Mouse (Mus musculus): ENCODE results near the gene Gsk3a. TPM values are rescaled to one million over a fixed set of nuclear protein-coding genes. Genes with fewer than 3 reads are reported as not detected.

The Gsk3a gene
- polyA plus RNA-seq, 1 experiment from 2014 or later, result 23.4 TPM

GRCm38 (mm10) chr7:25203624-25204023 is 34.0 kb downstream of the Gsk3a start:
- Histone ChIP-seq H3K9ac (no peak overlapping the region), H3K4me2 (replicated peaks) (no peak overlapping the region), H3K4me1 (replicated peaks; ENCODE audit: control insufficient read depth, insufficient read depth, low read length) (no peaks in the 10 kb centered on the region), H3K9me3 (ENCODE audit: control insufficient read depth, low read length) (no peaks in the 10 kb centered on the region), H3K27me3 (ENCODE audit: control insufficient read depth, insufficient read depth, low read length) (no peaks in the 10 kb centered on the region), H3K27ac (no peak overlapping the region), H3K4me3 (replicated peaks; ENCODE audit: low read length) (no peak overlapping the region), H3K36me3 (replicated peaks; ENCODE audit: control insufficient read depth, insufficient read depth) (peaks cover 58% of the 10 kb centered on the region)
- WGBS, result 91% methylated on average over 20 of the region's 20 CpGs
- ATAC-seq (ENCODE audit: low FRiP score) (no peak), DNase-seq (ENCODE audit: low spot score) (no peak)

GRCm38 (mm10) chr7:25197384-25198018 is 40.1 kb downstream of the Gsk3a start:
- Histone ChIP-seq H3K4me1 (replicated peaks; ENCODE audit: control insufficient read depth, insufficient read depth, low read length) (no peaks in the 10 kb centered on the region), H3K4me3 (replicated peaks; ENCODE audit: low read length) (no peak overlapping the region), H3K27me3 (ENCODE audit: control insufficient read depth, insufficient read depth, low read length) (no peaks in the 10 kb centered on the region), H3K27ac (no peak overlapping the region), H3K9ac (no peak overlapping the region), H3K4me2 (replicated peaks) (no peak overlapping the region), H3K9me3 (ENCODE audit: control insufficient read depth, low read length) (no peaks in the 10 kb centered on the region), H3K36me3 (replicated peaks; ENCODE audit: control insufficient read depth, insufficient read depth) (peaks cover 12% of the 10 kb centered on the region)
- no peak for DNase-seq (ENCODE audit: low spot score)
- no peak for ATAC-seq (ENCODE audit: low FRiP score)
- WGBS, result 67% methylated on average over 10 of the region's 10 CpGs

GRCm38 (mm10) chr7:25196107-25196506 is 41.5 kb downstream of the Gsk3a start:
- no peak overlapping the region for H3K4me3 ChIP-seq (replicated peaks; ENCODE audit: low read length)
- no peak overlapping the region for H3K9ac ChIP-seq
- no peak for DNase-seq (ENCODE audit: low spot score)
- WGBS, result 87% methylated on average over 9 of the region's 9 CpGs
- no peaks in the 10 kb centered on the region for H3K4me1 ChIP-seq (replicated peaks; ENCODE audit: control insufficient read depth, insufficient read depth, low read length)
- no peak overlapping the region for H3K27ac ChIP-seq
- no peak for ATAC-seq (ENCODE audit: low FRiP score)
- no peak overlapping the region for H3K4me2 ChIP-seq (replicated peaks)
- H3K9me3 ChIP-seq (ENCODE audit: control insufficient read depth, low read length), result no peaks in the 10 kb centered on the region
- H3K36me3 ChIP-seq (replicated peaks; ENCODE audit: control insufficient read depth, insufficient read depth), result no peaks in the 10 kb centered on the region
- H3K27me3 ChIP-seq (ENCODE audit: control insufficient read depth, insufficient read depth, low read length), result no peaks in the 10 kb centered on the region

DNA sequence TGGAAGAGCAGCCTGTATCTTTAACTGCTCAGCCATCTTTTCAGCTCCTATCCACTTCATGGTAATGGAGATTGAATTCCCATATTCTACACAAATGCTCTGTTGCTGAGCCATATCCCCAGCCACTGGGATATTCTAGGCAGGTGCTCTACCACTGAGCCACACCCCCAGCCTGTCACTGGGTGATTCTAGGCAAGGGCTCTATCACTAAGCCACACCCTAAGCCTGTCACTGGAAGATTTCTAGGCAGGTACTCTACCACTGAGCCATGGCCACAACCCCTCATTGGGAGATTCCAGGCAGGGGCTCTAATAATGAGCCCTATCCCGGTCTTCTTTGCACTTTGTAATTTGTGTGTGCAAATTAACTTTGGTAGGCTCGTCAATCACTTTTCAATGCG is 42.5 kb downstream of the Gsk3a start:
- ATAC-seq (ENCODE audit: low FRiP score) (no peak), DNase-seq (ENCODE audit: low spot score) (no peak)
- no peaks in the 10 kb centered on the region for H3K27me3 ChIP-seq (ENCODE audit: control insufficient read depth, insufficient read depth, low read length)
- WGBS, result 74% methylated on average over 3 of the region's 3 CpGs
- no peaks in the 10 kb centered on the region for H3K4me1 ChIP-seq (replicated peaks; ENCODE audit: control insufficient read depth, insufficient read depth, low read length)
- H3K27ac ChIP-seq, result no peak overlapping the region
- H3K9me3 ChIP-seq (ENCODE audit: control insufficient read depth, low read length), result no peaks in the 10 kb centered on the region
- H3K36me3 ChIP-seq (replicated peaks; ENCODE audit: control insufficient read depth, insufficient read depth), result no peaks in the 10 kb centered on the region
- no peak overlapping the region for H3K4me3 ChIP-seq (replicated peaks; ENCODE audit: low read length)
- no peak overlapping the region for H3K4me2 ChIP-seq (replicated peaks)
- H3K9ac ChIP-seq, result no peak overlapping the region

DNA sequence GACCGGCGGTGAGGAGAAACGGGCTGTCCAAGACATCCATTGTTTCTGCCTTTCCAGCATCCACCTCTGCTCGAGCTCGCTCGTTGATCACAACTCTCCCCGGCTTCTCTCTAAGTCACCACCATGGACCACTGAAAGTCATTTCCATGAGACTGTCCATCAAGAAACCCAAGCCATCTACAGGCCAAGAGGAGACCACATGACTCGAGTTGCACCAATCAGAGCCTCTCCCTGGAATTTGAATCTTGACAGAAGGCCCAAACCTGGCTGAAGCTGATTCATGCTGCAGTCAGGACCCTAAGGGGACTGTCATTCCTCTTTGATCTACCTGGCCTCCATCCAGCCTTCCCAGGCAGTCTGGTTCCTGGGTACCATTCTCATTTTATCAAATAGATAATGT is 45.5 kb downstream of the Gsk3a start:
- Histone ChIP-seq H3K4me3 (replicated peaks; ENCODE audit: low read length) (no peak overlapping the region), H3K9ac (no peak overlapping the region), H3K36me3 (replicated peaks; ENCODE audit: control insufficient read depth, insufficient read depth) (no peaks in the 10 kb centered on the region), H3K27me3 (ENCODE audit: control insufficient read depth, insufficient read depth, low read length) (no peaks in the 10 kb centered on the region), H3K4me1 (replicated peaks; ENCODE audit: control insufficient read depth, insufficient read depth, low read length) (no peaks in the 10 kb centered on the region), H3K9me3 (ENCODE audit: control insufficient read depth, low read length) (no peaks in the 10 kb centered on the region), H3K27ac (no peak overlapping the region), H3K4me2 (replicated peaks) (no peak overlapping the region)
- 69% methylated on average over 8 of the region's 8 CpGs for WGBS
- peak; percentile 64; the same call in 1 of the 2 replicates for ATAC-seq (ENCODE audit: low FRiP score)
- DNase-seq (ENCODE audit: low spot score), result peak; percentile 47

- Histone ChIP-seq H3K27ac (no peak overlapping the region), H3K9me3 (ENCODE audit: control insufficient read depth, low read length) (no peaks in the 10 kb centered on the region), H3K27me3 (ENCODE audit: control insufficient read depth, insufficient read depth, low read length) (no peaks in the 10 kb centered on the region), H3K4me1 (replicated peaks; ENCODE audit: control insufficient read depth, insufficient read depth, low read length) (no peaks in the 10 kb centered on the region), H3K36me3 (replicated peaks; ENCODE audit: control insufficient read depth, insufficient read depth) (no peaks in the 10 kb centered on the region), H3K4me3 (replicated peaks; ENCODE audit: low read length) (no peak overlapping the region), H3K4me2 (replicated peaks) (no peak overlapping the region), H3K9ac (no peak overlapping the region)
- 91% methylated on average over 11 of the region's 11 CpGs for WGBS
- DNase-seq (ENCODE audit: low spot score) (no peak), ATAC-seq (ENCODE audit: low FRiP score) (no peak)
These were observed 46.8 kb downstream of the Gsk3a start for GRCm38 (mm10) chr7:25190806-25191205.

DNA sequence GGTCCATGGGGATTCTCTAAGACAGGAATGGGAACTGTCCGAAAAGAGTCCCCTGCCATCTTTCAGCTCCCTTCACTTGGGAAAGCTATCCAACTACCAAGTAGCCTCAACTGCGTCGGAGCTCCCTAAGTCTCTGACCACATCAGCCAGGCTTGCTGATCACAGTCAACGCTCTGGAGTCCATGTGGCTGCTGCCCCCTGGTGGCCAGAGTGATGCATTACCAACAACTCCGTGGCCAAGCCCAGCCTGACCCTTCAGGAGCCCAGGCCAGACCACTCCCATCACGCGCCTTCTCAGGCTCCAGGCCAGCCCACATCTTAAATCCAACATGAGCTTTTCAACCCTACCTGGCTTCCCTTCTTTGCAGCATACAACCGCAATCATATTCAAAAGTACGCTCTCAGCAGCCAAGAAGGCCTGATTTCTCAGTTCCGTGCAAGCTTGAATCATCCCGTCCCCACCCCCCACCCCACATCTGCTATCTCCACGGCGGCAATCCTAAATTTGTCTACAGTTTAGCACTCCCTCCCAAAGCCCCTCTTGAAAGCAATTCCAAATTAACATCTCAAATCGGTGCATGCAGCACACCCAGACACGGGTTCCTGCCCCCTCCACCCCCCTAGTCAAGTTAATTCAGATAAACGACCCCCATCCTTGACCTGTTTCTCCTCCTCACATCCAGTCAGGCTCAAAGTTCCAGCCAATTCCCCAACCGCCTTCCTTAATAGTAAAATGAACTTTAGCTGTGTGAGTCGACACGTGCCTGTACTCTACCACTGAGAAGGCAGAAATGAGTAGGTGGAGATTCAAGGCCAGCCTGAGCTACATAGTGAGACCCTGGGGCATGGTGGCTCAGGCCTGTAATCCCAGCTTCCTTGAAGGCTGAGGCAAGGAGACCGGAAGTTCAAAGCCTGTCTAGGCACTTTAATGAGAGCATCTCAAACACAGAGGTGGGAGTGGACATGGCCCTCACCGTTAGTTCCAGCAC is 49.7 kb downstream of the Gsk3a start:
- no peaks in the 10 kb centered on the region for H3K4me1 ChIP-seq (replicated peaks; ENCODE audit: control insufficient read depth, insufficient read depth, low read length)
- DNase-seq (ENCODE audit: low spot score) (peak; percentile 94), ATAC-seq (ENCODE audit: low FRiP score) (peak; percentile 84)
- no peak overlapping the region for H3K4me2 ChIP-seq (replicated peaks)
- H3K36me3 ChIP-seq (replicated peaks; ENCODE audit: control insufficient read depth, insufficient read depth), result no peaks in the 10 kb centered on the region
- H3K27ac ChIP-seq, result no peak overlapping the region
- H3K27me3 ChIP-seq (ENCODE audit: control insufficient read depth, insufficient read depth, low read length), result peaks cover 3% of the 10 kb centered on the region; the same call in 1 of the 2 replicates
- no peak overlapping the region for H3K9ac ChIP-seq
- H3K4me3 ChIP-seq (replicated peaks; ENCODE audit: low read length), result no peak overlapping the region
- 31% methylated on average over 21 of the region's 21 CpGs for WGBS
- H3K9me3 ChIP-seq (ENCODE audit: control insufficient read depth, low read length), result no peaks in the 10 kb centered on the region

DNA sequence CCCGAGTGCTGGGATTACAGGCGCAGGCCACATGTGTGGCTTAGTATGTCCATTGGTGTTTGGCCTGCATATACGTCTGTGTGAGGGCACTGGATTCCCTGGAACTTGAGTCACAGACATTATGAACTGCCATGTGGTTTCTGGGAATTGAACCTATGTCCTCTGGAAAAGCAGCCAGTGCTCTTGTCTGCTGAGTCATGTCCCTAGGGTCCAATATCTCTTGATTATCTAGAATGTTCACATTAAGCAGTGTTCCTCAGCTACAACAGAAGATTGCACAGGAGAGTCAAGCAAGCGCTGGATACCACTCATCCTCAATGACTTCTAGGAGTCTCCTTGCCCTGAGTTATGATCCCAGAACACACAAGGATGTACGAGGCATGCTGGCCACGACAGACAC is 53.6 kb downstream of the Gsk3a start:
- ATAC-seq (ENCODE audit: low FRiP score), result no peak
- Histone ChIP-seq H3K9ac (no peak overlapping the region), H3K27ac (no peak overlapping the region), H3K36me3 (replicated peaks; ENCODE audit: control insufficient read depth, insufficient read depth) (no peaks in the 10 kb centered on the region), H3K27me3 (ENCODE audit: control insufficient read depth, insufficient read depth, low read length) (peaks cover 14% of the 10 kb centered on the region; the same call in 1 of the 2 replicates), H3K4me1 (replicated peaks; ENCODE audit: control insufficient read depth, insufficient read depth, low read length) (peaks cover 19% of the 10 kb centered on the region; the same call in 1 of the 2 replicates), H3K4me3 (replicated peaks; ENCODE audit: low read length) (no peak overlapping the region), H3K4me2 (replicated peaks) (no peak overlapping the region), H3K9me3 (ENCODE audit: control insufficient read depth, low read length) (no peaks in the 10 kb centered on the region)
- no peak for DNase-seq (ENCODE audit: low spot score)
- 86% methylated on average over 6 of the region's 6 CpGs for WGBS

DNA sequence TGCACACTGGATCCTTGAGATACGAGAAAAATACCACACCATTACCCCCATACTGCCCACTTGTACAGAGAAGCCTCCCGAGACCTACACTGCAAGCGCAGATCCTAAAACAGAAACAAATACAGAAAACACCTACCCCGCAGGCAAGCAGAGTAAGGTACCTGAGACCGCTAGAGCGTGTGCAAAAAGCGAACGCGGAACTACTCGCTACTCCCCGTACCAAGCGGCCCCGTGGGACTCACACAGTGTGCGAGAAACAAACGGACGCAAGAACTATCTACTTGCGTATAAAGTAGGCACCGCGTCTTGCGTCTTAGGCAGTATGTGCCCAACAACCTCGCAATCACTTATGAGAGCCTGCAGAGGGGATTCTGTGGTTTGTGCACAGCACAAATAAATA is 55.8 kb downstream of the Gsk3a start:
- Histone ChIP-seq H3K4me2 (replicated peaks) (peak overlapping the region; percentile 76), H3K9me3 (ENCODE audit: control insufficient read depth, low read length) (no peaks in the 10 kb centered on the region), H3K36me3 (replicated peaks; ENCODE audit: control insufficient read depth, insufficient read depth) (no peaks in the 10 kb centered on the region), H3K9ac (peak overlapping the region; percentile 32; the same call in 1 of the 2 replicates), H3K4me3 (replicated peaks; ENCODE audit: low read length) (peak overlapping the region; percentile 21), H3K27ac (no peak overlapping the region), H3K4me1 (replicated peaks; ENCODE audit: control insufficient read depth, insufficient read depth, low read length) (peaks cover 30% of the 10 kb centered on the region), H3K27me3 (ENCODE audit: control insufficient read depth, insufficient read depth, low read length) (peaks cover 14% of the 10 kb centered on the region; the same call in 1 of the 2 replicates)
- DNase-seq (ENCODE audit: low spot score) (no peak), ATAC-seq (ENCODE audit: low FRiP score) (no peak)
- WGBS, result 4% methylated on average over 21 of the region's 21 CpGs

Measured in hindbrain, embryonic 14.5 days (tissue).